ENCODE assay signal across 11 mouse cellular contexts in genomic region chr7:102170300-102170699, GRCm38 (mm10). TPM values are rescaled to one million over a fixed set of nuclear protein-coding genes. Genes with fewer than 3 reads are reported as not detected.
DNase-seq lines count a peak whose midpoint lies in the region; ATAC-seq and TF ChIP-seq lines count a peak whose summit lies in the region.
"Had no signal": no experiment of that assay in that cellular context is flagged by ENCODE, and none has a peak within 500 bp of the region (broad histone marks: within the 10 kb centered on the region; RNA-seq: fewer than 3 reads in every experiment).

No protein-coding gene starts in this region.

- TF ChIP-seq POLR2A in CH12.LX (IDR thresholded peaks at IDR 0.05; ENCODE audit: low read depth, low read length): no peak

- CTCF ChIA-PET in Patski (lab: Charles Lee): interaction anchor here (1.0 to 1.8 kb wide), 2 partner anchors 11 to 52 kb away, joined by 4 read pairs; no protein-coding TSS in a partner anchor

- no peaks in the 10 kb centered on the region for H3K4me1 ChIP-seq in CH12.LX (ENCODE audit: control insufficient read depth in 1 of 2, insufficient read depth in 2 of 2)

- no peak for DNase-seq in left cerebral cortex, adult 2 months (ENCODE audit: extremely low spot score in 1 of 2, low spot score in 2 of 2)
- DNase-seq in left cerebral cortex, postnatal 25 days (ENCODE audit: low spot score in 2 of 2): no peak
- DNase-seq in CH12.LX (ENCODE audit: extremely low read depth) (peak; percentile 17), Patski (ENCODE audit: low read depth, low spot score) (no peak)
- peak; percentile 38 for DNase-seq in induced T-regulatory cell, adult 2 months (ENCODE audit: low read depth)
- DNase-seq in urinary bladder, postnatal 36 days (ENCODE audit: low spot score in 2 of 2): no peak
- DNase-seq in kidney, postnatal 25 days: no peak
- DNase-seq: adrenal gland, adult 2 months; cerebellum, postnatal 14 days; liver, embryonic 13.5 days; right cerebral cortex, postnatal 14 days had no signal

- no peak for TF ChIP-seq EP300 in CH12.LX (IDR thresholded peaks at IDR 0.05; ENCODE audit: low read length)

- no peak overlapping the region for H3K27ac ChIP-seq in left cerebral cortex, adult 2 months
- H3K27ac ChIP-seq in CH12.LX (ENCODE audit: insufficient read depth, low read depth): no peak overlapping the region
- H3K27ac ChIP-seq: liver, embryonic 13.5 days had no signal

- H3K27me3 ChIP-seq in CH12.LX (replicated peaks): no peaks in the 10 kb centered on the region
- no peaks in the 10 kb centered on the region for H3K27me3 ChIP-seq in Patski
- H3K27me3 ChIP-seq: liver, embryonic 13.5 days had no signal

- no peak overlapping the region for H3K4me3 ChIP-seq in left cerebral cortex, adult 2 months
- no peak overlapping the region for H3K4me3 ChIP-seq in CH12.LX (replicated peaks in 1 of 3; ENCODE audit: low read depth in 2 of 3, low read length in 2 of 3, poor library complexity in 1 of 3)
- H3K4me3 ChIP-seq: liver, embryonic 13.5 days had no signal

- intact Hi-C loops in left cerebral cortex, adult 2 months (cut with DNase I): loop anchor here (5.0 kb wide), 1 partner anchor 33 kb away; no protein-coding TSS in a partner anchor
- intact Hi-C loops in left cerebral cortex, postnatal 25 days (cut with DNase I): no loop called here

- POLR2A ChIA-PET in Patski (lab: Charles Lee): interaction anchor here (0.7 kb wide), 1 partner anchor 33 kb away, joined by 5 read pairs; no protein-coding TSS in a partner anchor

- dilution Hi-C loops in CH12.LX (cut with MboI; ENCODE audit: extremely low pct_ligation_motif_present, extremely low pct_unique_long_range_greater_than_20kb, low sequenced_read_pairs): no loop called here

- TF ChIP-seq RAD21 in CH12.LX (IDR thresholded peaks at IDR 0.05; ENCODE audit: low read depth, low read length): peak; percentile 36

- H3K4me2 ChIP-seq in CH12.LX (ENCODE audit: insufficient read depth, low read depth, poor library complexity, severe bottlenecking): no peak overlapping the region
- H3K4me2 ChIP-seq: liver, embryonic 13.5 days had no signal

- in situ Hi-C loops in CH12.LX (cut with MboI; ENCODE audit: low pct_ligation_motif_present, low pct_unique_long_range_greater_than_20kb, low sequenced_read_pairs) (no loop called here), Patski (cut with MboI; ENCODE audit: low pct_unique_long_range_greater_than_20kb) (no loop called here)

- no peaks in the 10 kb centered on the region for H3K9me3 ChIP-seq in CH12.LX (replicated peaks; ENCODE audit: low read length)
- H3K9me3 ChIP-seq: liver, embryonic 13.5 days had no signal

- no peak for ATAC-seq in Patski

- H3K79me2 ChIP-seq in CH12.LX (replicated peaks; ENCODE audit: control insufficient read depth, extremely low read depth, insufficient read depth, poor library complexity, severe bottlenecking): no peaks in the 10 kb centered on the region

- TF ChIP-seq CTCF in left cerebral cortex, adult 2 months (IDR thresholded peaks at IDR 0.05): peak; percentile 26
- peak in 1 of 2 experiments; percentile 56; a peak in 2 of 4 replicates for TF ChIP-seq CTCF in CH12.LX (conservative IDR thresholded peaks at IDR 0.05 in 1 of 2, IDR thresholded peaks at IDR 0.05 in 1 of 2; ENCODE audit: low read depth in 2 of 2, low read length in 2 of 2)
- TF ChIP-seq CTCF in Patski (IDR thresholded peaks at IDR 0.05): peak; percentile 50

- H3K36me3 ChIP-seq in CH12.LX (replicated peaks in 1 of 2; ENCODE audit: control insufficient read depth in 1 of 2, insufficient read depth in 1 of 2, low read length in 1 of 2): peaks cover 17 to 58% of the 10 kb centered on the region in 2 experiments

- H3K9ac ChIP-seq in CH12.LX (ENCODE audit: insufficient read depth, low read depth): no peak overlapping the region
- H3K9ac ChIP-seq: liver, embryonic 13.5 days had no signal

TF ChIP-seq in CH12.LX, 34 proteins besides CTCF, POLR2A, EP300 and RAD21:
- no peak for TF ChIP-seq ELF1 (IDR thresholded peaks at IDR 0.05; ENCODE audit: low read depth, low read length)
- peak; percentile 32; the same call in 1 of the 2 replicates for TF ChIP-seq SMC3 (IDR thresholded peaks at IDR 0.05; ENCODE audit: low read depth, low read length)

RNA-seq across cellular contexts. Expression of gene Nup98, which starts 39.7 kb away (rescaled TPM):
- total RNA-seq in left cerebral cortex, adult 2 months (2021): 10 to 100 TPM; 41.6 to 45.3 TPM
- 10 to 100 TPM; 39.7 to 43.5 TPM for total RNA-seq in left cerebral cortex, postnatal 25 days (2021)
- total RNA-seq in CH12.LX (2012; rRNA removed) (24.6 and 27.3 TPM in 2 replicates), CH12.LX (2014; rRNA removed) (23.9 and 25.0 TPM in 2 replicates)
- polyA plus RNA-seq in CH12.LX (2012; ENCODE audit: insufficient read length, low read depth) (34.3 and 37.1 TPM in 2 replicates), Patski (2021) (40.0 TPM)

RNA-seq across cellular contexts. Expression of gene Pgap2, which starts 39.7 kb away (rescaled TPM):
- 10 to 100 TPM; 23.1 to 24.6 TPM for total RNA-seq in left cerebral cortex, adult 2 months (2021)
- total RNA-seq in left cerebral cortex, postnatal 25 days (2021): 10 to 100 TPM; 23.3 to 28.8 TPM
- 13.2 and 18.3 TPM in 2 replicates for total RNA-seq in CH12.LX (2012; rRNA removed)
- 20.3 and 23.7 TPM in 2 replicates for total RNA-seq in CH12.LX (2014; rRNA removed)
- 26.1 and 38.5 TPM in 2 replicates for polyA plus RNA-seq in CH12.LX (2012; ENCODE audit: insufficient read length, low read depth)
- 33.7 TPM for polyA plus RNA-seq in Patski (2021)

RNA-seq across cellular contexts. Expression of gene Chrna10, which starts 53.7 kb away (rescaled TPM):
- total RNA-seq in left cerebral cortex, adult 2 months (2021): under 1 TPM; 0.14 to 0.40 TPM
- under 1 TPM; 0.37 to 0.41 TPM for total RNA-seq in left cerebral cortex, postnatal 25 days (2021)
- total RNA-seq in CH12.LX (2012; rRNA removed) (not detected in 2 replicates), CH12.LX (2014; rRNA removed) (not detected in 2 replicates)
- polyA plus RNA-seq in CH12.LX (2012; ENCODE audit: insufficient read length, low read depth) (not detected in 2 replicates), Patski (2021) (not detected)
- total RNA-seq: adrenal gland, adult 2 months had no signal
- polyA plus RNA-seq: liver, embryonic 13.5 days had no signal

Comparison
In these comparisons a context has a peak if more than half of its experiments do, and no peak if none do; other contexts are left out.
1. DNase-seq: peak in CH12.LX (single experiment) and induced T-regulatory cell, adult 2 months (single experiment); none in left cerebral cortex, adult 2 months (0 of 2), left cerebral cortex, postnatal 25 days (0 of 2), Patski (single experiment), urinary bladder, postnatal 36 days (0 of 2) and kidney, postnatal 25 days (0 of 2).